Mouse (Mus musculus) large intestine, adult 2 months (tissue): ENCODE measurements around the gene Abhd8. TPM values are rescaled to one million over a fixed set of nuclear protein-coding genes. Genes with fewer than 3 reads are reported as not detected.
"Not testable (repeated sequence)": the region's sequence is repeated elsewhere in the genome, so short reads cannot be mapped to it uniquely, and the experiment has no call there.

Source experiments
- DNase-seq: peaks from one replicate; pipeline ENCODE4 v3.0.0-alpha.2; 2012; ENCODE audit warnings: low read depth, low spot score
- WGBS: fragments of 180-500 bp; shearing (Covaris S2); methylation state at CpG from one replicate; pipeline ENCODE4 v1.1.7; 2018; 5-methylcytosine and 5-hydroxymethylcytosine counted together
- polyA plus RNA-seq: library from polyadenylated mRNA; depleted of rRNA; stranded (reverse); fragments of >200 nt; gene quantifications from 2 replicates; pipeline ENCODE4 v1.2.3, GENCODE M21; 2012

Abhd8 gene
- polyA plus RNA-seq, 1 experiment = 18.8 TPM

- WGBS = under 1% methylated on average over 59 of the region's 59 CpGs
- DNase-seq = peak; percentile 99
Measured at GRCm38 (mm10) chr8:71464513-71465500, 1.4 kb upstream of the Abhd8 start, which contains the start of gene Mrpl34. TSS of gene Mrpl34 (plus strand) at chr8:71464959.

- 20% methylated on average over 16 of the region's 16 CpGs for WGBS
- no peak for DNase-seq
Measured at GRCm38 (mm10) chr8:71462786-71463185, 669 bp downstream of the Abhd8 start.

- 82% methylated on average over 4 of the region's 4 CpGs for WGBS
- DNase-seq = no peak
Measured at GRCm38 (mm10) chr8:71462191-71462590, 1.3 kb downstream of the Abhd8 start.

- WGBS = 91% methylated on average over 47 of the region's 47 CpGs
- DNase-seq = no peak
Measured at GRCm38 (mm10) chr8:71461152-71461840, 2.2 kb downstream of the Abhd8 start.

GRCm38 (mm10) chr8:71460716-71461115 lies 2.7 kb downstream of the Abhd8 start:
- no peak for DNase-seq
- WGBS = 96% methylated on average over 6 of the region's 6 CpGs

GRCm38 (mm10) chr8:71457659-71458270 lies 5.7 kb downstream of the Abhd8 start:
- WGBS = 87% methylated on average over 20 of the region's 20 CpGs

GRCm38 (mm10) chr8:71456906-71457305 lies 6.5 kb downstream of the Abhd8 start:
- WGBS = 38% methylated on average over 22 of the region's 22 CpGs
- no peak for DNase-seq

More at GRCm38 (mm10) chr8:71457659-71458270, 5.7 kb downstream of the Abhd8 start:
- DNase-seq = no peak

- no peak for DNase-seq
- WGBS = 65% methylated on average over 8 of the region's 8 CpGs
Measured at GRCm38 (mm10) chr8:71454668-71455067, 8.8 kb downstream of the Abhd8 start.

- no peak for DNase-seq
- 87% methylated on average over 2 of the region's 2 CpGs for WGBS
Measured at GRCm38 (mm10) chr8:71452669-71453068, 10.8 kb downstream of the Abhd8 start.

GRCm38 (mm10) chr8:71451777-71452176 lies 11.7 kb downstream of the Abhd8 start:
- 37% methylated on average over 11 of the region's 11 CpGs for WGBS
- DNase-seq = peak; percentile 48

- no peak for DNase-seq
- WGBS = 79% methylated on average over 4 of the region's 4 CpGs
Measured at GRCm38 (mm10) chr8:71451337-71451736, 12.1 kb downstream of the Abhd8 start.

- DNase-seq = no peak
- 37% methylated on average over 7 of the region's 7 CpGs for WGBS
Measured at GRCm38 (mm10) chr8:71445096-71445495, 18.4 kb downstream of the Abhd8 start.

- 2% methylated on average over 7 of the region's 7 CpGs for WGBS
- DNase-seq = peak; percentile 50
Measured at GRCm38 (mm10) chr8:71441404-71441803, 22.1 kb downstream of the Abhd8 start.

GRCm38 (mm10) chr8:71437041-71437440 lies 26.4 kb downstream of the Abhd8 start:
- 54% methylated on average over 3 of the region's 3 CpGs for WGBS

GRCm38 (mm10) chr8:71432935-71433334 lies 30.5 kb downstream of the Abhd8 start:
- not testable (repeated sequence) for DNase-seq
- 90% methylated on average over 1 of the region's 1 CpGs for WGBS

More at GRCm38 (mm10) chr8:71437041-71437440, 26.4 kb downstream of the Abhd8 start:
- DNase-seq = no peak

GRCm38 (mm10) chr8:71422121-71422520 lies 41.3 kb downstream of the Abhd8 start:
- DNase-seq = no peak

- 31% methylated on average over 11 of the region's 11 CpGs for WGBS
- DNase-seq = no peak
Measured at GRCm38 (mm10) chr8:71411535-71412273, 51.8 kb downstream of the Abhd8 start.

GRCm38 (mm10) chr8:71408231-71408630 lies 55.2 kb downstream of the Abhd8 start:
- 91% methylated on average over 4 of the region's 4 CpGs for WGBS
- DNase-seq = no peak

GRCm38 (mm10) chr8:71407441-71407840 lies 56.0 kb downstream of the Abhd8 start:
- WGBS = 94% methylated on average over 14 of the region's 14 CpGs
- no peak for DNase-seq
